Mouse (Mus musculus): ENCODE measurements around the gene D730048I06Rik. TPM values are rescaled to one million over a fixed set of nuclear protein-coding genes. Genes with fewer than 3 reads are reported as not detected.

The D730048I06Rik gene
- polyA plus RNA-seq (2012): not detected in 2 replicates

DNA sequence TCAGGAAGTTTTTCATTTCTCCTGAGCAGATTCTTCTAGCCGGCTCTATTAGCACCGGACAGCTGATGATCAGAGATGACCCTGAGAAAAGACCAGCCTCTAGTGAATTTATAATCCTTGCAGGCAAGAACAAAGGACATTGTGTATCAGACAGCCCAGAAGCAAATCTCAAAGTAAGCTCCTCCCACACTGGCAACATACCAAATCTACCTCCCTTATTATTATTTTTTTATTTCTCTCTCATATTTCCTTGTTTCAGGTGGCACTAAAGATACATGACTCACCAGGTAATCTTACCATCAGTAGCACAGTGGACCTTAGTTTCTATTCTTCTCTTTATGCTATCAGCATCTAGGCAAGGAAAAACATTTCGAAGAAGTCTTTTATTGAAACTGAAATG lies at the start of gene D730048I06Rik, which contains the start of gene Gm27235:
Gene D730048I06Rik (minus strand): TSS at position 112 of the 400 bp plus-strand sequence.
Gene Gm27235 (minus strand): TSS at position 101 of the 400 bp plus-strand sequence.

GRCm38 (mm10) chr9:35778009-35778408 lies 11.9 kb downstream of the D730048I06Rik start, which contains the start of gene Gm17727:
Gene Gm17727 (minus strand): TSS chr9:35778109.

DNA sequence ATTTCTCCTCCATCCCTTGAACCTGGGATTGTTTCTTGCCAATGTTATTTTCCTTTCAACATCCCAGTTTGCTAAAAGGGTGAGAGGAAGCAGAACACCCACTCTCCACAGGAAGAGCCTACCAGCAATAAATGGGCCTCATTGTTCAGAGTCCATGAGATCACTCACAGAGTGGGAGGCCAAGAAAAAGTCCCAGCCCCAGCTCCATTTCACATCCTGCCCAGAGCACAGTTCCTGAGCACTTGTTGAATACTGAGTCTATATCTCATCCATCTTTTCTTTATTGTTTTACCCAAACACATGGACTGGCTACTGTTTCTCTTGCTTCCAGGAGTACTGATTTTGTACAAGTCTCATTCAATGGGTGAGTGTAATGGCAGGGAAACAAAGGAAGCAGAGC lies 49.2 kb downstream of the D730048I06Rik start, which contains the start of gene Gm17677:
Gene Gm17677 (plus strand): TSS at position 301 of the 400 bp plus-strand sequence.

Other genes with a start within 250 kb of the D730048I06Rik start
- 0.03 and 0.04 TPM in 2 replicates for gene Ddx25, start 231.6 kb downstream of the D730048I06Rik start, polyA plus RNA-seq (2012)
- gene Pus3, start 231.5 kb downstream of the D730048I06Rik start, polyA plus RNA-seq (2012): 1.00 and 1.1 TPM in 2 replicates
- gene Pate2, start 219.8 kb downstream of the D730048I06Rik start, polyA plus RNA-seq (2012): 0.35 and 0.39 TPM in 2 replicates
- 1.5 and 2.6 TPM in 2 replicates for gene Hyls1, start 219.7 kb downstream of the D730048I06Rik start, polyA plus RNA-seq (2012)
- gene Pate4, start 178.2 kb downstream of the D730048I06Rik start, polyA plus RNA-seq (2012): not detected in 2 replicates
- gene Pate3, start 141.9 kb downstream of the D730048I06Rik start, polyA plus RNA-seq (2012): not detected in 2 replicates
- gene Pate1, start 102.7 kb downstream of the D730048I06Rik start, polyA plus RNA-seq (2012): not detected in 2 replicates
- gene Gm17677, start 49.1 kb downstream of the D730048I06Rik start, polyA plus RNA-seq (2012): not detected in 2 replicates
- not detected in 2 replicates for gene Gm17727, start 12.0 kb downstream of the D730048I06Rik start, polyA plus RNA-seq (2012)
- not detected in 2 replicates for gene Gm27235, start within 50 bp of the D730048I06Rik start, polyA plus RNA-seq (2012)
- gene 9230110F15Rik, start 54.0 kb upstream of the D730048I06Rik start, polyA plus RNA-seq (2012): not detected in 2 replicates
- not detected in 2 replicates for gene 9230113P08Rik, start 118.3 kb upstream of the D730048I06Rik start, polyA plus RNA-seq (2012)

Measured in megakaryocyte-erythroid progenitor cell, adult 5 weeks (primary cell).